Mouse (Mus musculus) bone marrow, adult 2 months (tissue): ENCODE measurements around the gene Mtor.

ENCODE experiments used
- CTCF ChIP-seq: fragments of 200-500 bp; IDR thresholded peaks from 2 replicates; pipeline ENCODE4 v1.5.1; 2011; ENCODE audit warnings: low read length, control low read depth; ENCODE audit not compliant: control insufficient read depth, insufficient read depth
- POLR2A ChIP-seq: fragments of 200-500 bp; IDR thresholded peaks from 2 replicates; pipeline ENCODE4 v1.6.1; 2011; ENCODE audit warnings: low read depth, mild to moderate bottlenecking, control low read depth, low read length, borderline replicate concordance; ENCODE audit not compliant: control insufficient read depth

DNA sequence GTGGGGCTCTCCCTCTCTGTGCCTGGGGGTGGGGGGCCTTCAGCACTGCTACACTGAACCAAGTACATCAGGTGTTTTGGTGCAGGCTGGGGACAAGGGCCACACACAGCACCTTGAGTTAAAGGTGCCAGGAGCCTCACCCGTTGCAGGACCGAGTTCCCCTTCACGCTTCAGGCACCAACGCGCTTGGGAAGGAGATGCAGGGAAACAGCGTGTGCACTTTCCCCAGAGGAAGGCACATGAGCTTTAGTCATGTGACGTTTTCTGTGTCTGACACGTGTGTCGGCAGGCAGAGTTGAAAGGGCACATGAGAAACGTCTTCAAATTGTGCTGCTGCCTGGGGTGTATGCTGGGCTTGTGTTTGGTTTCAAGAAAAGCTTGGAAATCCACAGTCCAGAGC lies 20.0 kb downstream of the Mtor start:
- no peak for TF ChIP-seq POLR2A
- no peak for TF ChIP-seq CTCF
